Mouse (Mus musculus) C2C12 (cell line): ENCODE results near the gene Npas2.

Experiments used
- CEBPB ChIP-seq: IDR thresholded peaks from one replicate; pipeline ENCODE4 v1.6.1; 2011; ENCODE audit warnings: low read depth, mild to moderate bottlenecking, control low read depth, moderate library complexity
- CTCF ChIP-seq: IDR thresholded peaks from one replicate; pipeline ENCODE4 v1.5.1; 2011; ENCODE audit not compliant: control insufficient read depth, insufficient read depth, insufficient read length
- MAX ChIP-seq: IDR thresholded peaks from one replicate; pipeline ENCODE4 v1.6.1; 2011; ENCODE audit warnings: mild to moderate bottlenecking, control low read depth
- MYOD1 ChIP-seq: IDR thresholded peaks from one replicate; pipeline ENCODE4 v1.6.1; 2011; ENCODE audit warnings: low read depth; ENCODE audit not compliant: control insufficient read depth, insufficient read length
- MYOG ChIP-seq: IDR thresholded peaks from one replicate; pipeline ENCODE4 v1.6.1; 2011; ENCODE audit not compliant: control insufficient read depth, insufficient read length; ENCODE audit errors: extremely low read depth
- USF1 ChIP-seq: IDR thresholded peaks from one replicate; pipeline ENCODE4 v1.6.1; 2011; ENCODE audit warnings: low read depth, mild to moderate bottlenecking, control low read depth, moderate library complexity

- TF ChIP-seq CTCF: no peak
- TF ChIP-seq MAX: no peak
- no peak for TF ChIP-seq MYOD1
- no peak for TF ChIP-seq CEBPB
- TF ChIP-seq USF1: no peak
- no peak for TF ChIP-seq MYOG
These were observed 125.3 kb downstream of the Npas2 start for GRCm38 (mm10) chr1:39318870-39319269.
